Mouse (Mus musculus): ENCODE results near the gene Ak3.

- TF ChIP-seq CTCF (IDR thresholded peaks at IDR 0.05; ENCODE audit: extremely low read depth, insufficient read depth, insufficient read length, insufficient replicate concordance) (no peak), POLR2A (IDR thresholded peaks at IDR 0.05; ENCODE audit: low read depth, low read length) (no peak)
These were observed 5.0 kb upstream of the Ak3 start for GRCm38 (mm10) chr19:29052786-29053185.
